Mouse (Mus musculus): ENCODE results near the gene Gm5926.
"Not testable (repeated sequence)": the region's sequence is repeated elsewhere in the genome, so short reads cannot be mapped to it uniquely, and the experiment has no call there.

The Gm5926 gene

DNA sequence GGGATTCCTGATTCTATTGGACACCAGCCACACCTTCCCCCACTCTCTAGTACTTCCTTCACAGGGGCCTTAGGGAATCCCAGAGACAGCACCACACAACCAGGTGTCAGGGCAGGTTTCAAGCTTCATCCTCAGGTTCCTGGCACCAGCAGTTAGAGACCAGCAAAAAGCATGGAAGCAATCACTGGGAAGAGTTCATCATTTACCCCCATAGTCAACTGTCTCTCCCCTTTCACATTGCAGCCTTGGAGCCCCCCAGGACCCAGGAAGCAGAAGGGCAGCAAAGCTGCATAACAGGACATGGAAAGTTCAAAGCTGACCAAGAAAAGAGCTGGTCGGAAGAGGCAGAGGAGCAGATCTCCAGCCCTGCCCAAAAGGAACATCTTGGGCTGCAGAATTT, at the start of gene Gm5926:
Gene Gm5926 (plus strand): TSS at position 301 of the 400 bp plus-strand sequence.
- not testable (repeated sequence) for DNase-seq

GRCm38 (mm10) chrX:32601008-32601407, 49.5 kb upstream of the Gm5926 start:
- peak in 1 of 2 experiments; percentile 9 for DNase-seq

DNA sequence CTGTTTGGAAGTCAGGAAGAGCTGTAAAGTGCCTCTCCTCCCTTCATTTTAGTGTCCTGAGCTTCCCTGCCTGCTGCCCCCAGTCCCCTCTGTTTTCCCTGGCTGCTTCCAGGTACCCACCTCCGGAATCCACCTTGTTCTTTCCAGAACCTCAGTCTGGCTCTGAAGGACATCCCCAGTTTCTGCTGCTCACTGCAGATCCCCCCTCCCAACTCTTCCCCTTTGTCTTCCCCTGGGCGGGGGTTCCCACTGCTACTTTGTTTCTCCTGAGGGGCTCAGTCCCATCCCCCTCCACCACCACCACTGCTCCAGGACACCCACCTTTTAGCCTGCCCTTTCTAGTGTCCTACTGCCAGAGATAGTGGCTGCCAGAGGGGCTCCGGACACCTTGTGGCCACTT, 49.1 kb upstream of the Gm5926 start:
- DNase-seq, result peak in 1 of 2 experiments; percentile 14

All from spleen, adult 18-20 months (tissue).